Mouse (Mus musculus): Measurements from ENCODE around the gene Dlst. TPM values are rescaled to one million over a fixed set of nuclear protein-coding genes. Genes with fewer than 3 reads are reported as not detected.

The Dlst gene
- polyA plus RNA-seq, 1 experiment, result 151 TPM

DNA sequence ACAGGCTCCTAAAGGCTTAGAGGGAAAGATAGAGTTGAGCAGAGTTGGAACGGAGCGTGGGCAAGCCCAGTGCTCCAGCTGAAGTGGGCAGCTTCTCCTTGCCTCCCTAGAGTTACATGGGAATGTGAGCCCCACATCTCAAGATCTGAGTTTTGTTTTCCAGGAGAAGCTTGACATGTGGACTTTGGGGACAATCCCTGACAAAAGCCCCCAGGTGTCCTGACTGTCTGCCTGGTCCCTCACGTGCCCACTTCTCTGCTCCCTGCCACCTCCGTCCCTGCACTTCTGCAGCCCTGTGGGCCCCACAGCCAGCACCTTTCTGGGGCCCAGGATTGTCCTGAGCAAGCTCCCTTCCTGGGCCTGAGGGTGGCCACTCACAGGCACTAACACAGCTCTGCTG, 34.2 kb downstream of the Dlst start:
- H3K27ac ChIP-seq (ENCODE audit: insufficient read depth, low read length), result no peak overlapping the region
- no peak overlapping the region for H3K4me3 ChIP-seq (ENCODE audit: insufficient read depth, low read length)
- no peaks in the 10 kb centered on the region for H3K4me1 ChIP-seq (ENCODE audit: control insufficient read depth, insufficient read depth, low read length)
- TF ChIP-seq CTCF (IDR thresholded peaks at IDR 0.05; ENCODE audit: borderline replicate concordance, insufficient read depth, low read length) (no peak), POLR2A (IDR thresholded peaks at IDR 0.05; ENCODE audit: low read depth, low read length) (no peak)

- Histone ChIP-seq H3K4me3 (ENCODE audit: insufficient read depth, low read length) (no peak overlapping the region), H3K4me1 (ENCODE audit: control insufficient read depth, insufficient read depth, low read length) (no peaks in the 10 kb centered on the region), H3K27ac (ENCODE audit: insufficient read depth, low read length) (no peak overlapping the region)
- TF ChIP-seq CTCF (IDR thresholded peaks at IDR 0.05; ENCODE audit: borderline replicate concordance, insufficient read depth, low read length) (no peak), POLR2A (IDR thresholded peaks at IDR 0.05; ENCODE audit: low read depth, low read length) (no peak)
Observed at GRCm38 (mm10) chr12:85145630-85146029, 35.0 kb downstream of the Dlst start.

DNA sequence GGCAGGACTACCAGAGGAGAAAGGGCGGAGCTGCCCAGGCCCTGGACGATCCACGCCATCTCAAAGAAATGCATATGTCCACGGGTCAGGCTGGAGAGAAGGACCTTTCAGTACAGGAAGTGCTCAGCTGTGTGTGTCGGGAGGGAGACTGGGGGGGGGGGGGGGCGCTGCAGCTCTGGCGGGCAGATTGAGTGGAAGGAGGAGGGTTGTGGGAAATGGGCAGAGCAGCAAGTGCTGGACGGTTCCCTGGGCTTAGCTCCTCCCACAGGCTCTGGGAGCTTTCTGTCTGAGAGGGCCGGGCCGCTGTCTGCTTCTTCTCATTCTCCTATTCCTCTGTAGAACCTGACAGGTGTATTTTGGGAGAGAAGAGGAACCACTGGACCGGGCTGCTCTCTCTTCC, 35.7 kb downstream of the Dlst start:
- H3K27ac ChIP-seq (ENCODE audit: insufficient read depth, low read length), result no peak overlapping the region
- H3K4me1 ChIP-seq (ENCODE audit: control insufficient read depth, insufficient read depth, low read length), result no peaks in the 10 kb centered on the region
- no peak for TF ChIP-seq POLR2A (IDR thresholded peaks at IDR 0.05; ENCODE audit: low read depth, low read length)
- TF ChIP-seq CTCF (IDR thresholded peaks at IDR 0.05; ENCODE audit: borderline replicate concordance, insufficient read depth, low read length), result no peak
- H3K4me3 ChIP-seq (ENCODE audit: insufficient read depth, low read length), result no peak overlapping the region

- Histone ChIP-seq H3K27ac (ENCODE audit: insufficient read depth, low read length) (no peak overlapping the region), H3K4me1 (ENCODE audit: control insufficient read depth, insufficient read depth, low read length) (no peaks in the 10 kb centered on the region), H3K4me3 (ENCODE audit: insufficient read depth, low read length) (no peak overlapping the region)
- no peak for TF ChIP-seq POLR2A (IDR thresholded peaks at IDR 0.05; ENCODE audit: low read depth, low read length)
- no peak for TF ChIP-seq CTCF (IDR thresholded peaks at IDR 0.05; ENCODE audit: borderline replicate concordance, insufficient read depth, low read length)
Observed at GRCm38 (mm10) chr12:85146881-85147280, 36.2 kb downstream of the Dlst start.

- Histone ChIP-seq H3K4me1 (ENCODE audit: control insufficient read depth, insufficient read depth, low read length) (no peaks in the 10 kb centered on the region), H3K4me3 (ENCODE audit: insufficient read depth, low read length) (no peak overlapping the region), H3K27ac (ENCODE audit: insufficient read depth, low read length) (no peak overlapping the region)
- TF ChIP-seq CTCF (IDR thresholded peaks at IDR 0.05; ENCODE audit: borderline replicate concordance, insufficient read depth, low read length) (no peak), POLR2A (IDR thresholded peaks at IDR 0.05; ENCODE audit: low read depth, low read length) (no peak)
Observed at GRCm38 (mm10) chr12:85150321-85151001, 39.8 kb downstream of the Dlst start.

GRCm38 (mm10) chr12:85151002-85151774, 40.6 kb downstream of the Dlst start, which contains the start of gene Rps6kl1:
TSS of gene Rps6kl1 (minus strand) at chr12:85151264.
- Histone ChIP-seq H3K4me3 (ENCODE audit: insufficient read depth, low read length) (no peak within 1 kb of the TSS), H3K4me1 (ENCODE audit: control insufficient read depth, insufficient read depth, low read length) (peaks cover 3% of the 10 kb centered on the region; the same call in 1 of the 2 replicates), H3K27ac (ENCODE audit: insufficient read depth, low read length) (no peak within 1 kb of the TSS)
- TF ChIP-seq POLR2A (IDR thresholded peaks at IDR 0.05; ENCODE audit: low read depth, low read length), result no peak
- TF ChIP-seq CTCF (IDR thresholded peaks at IDR 0.05; ENCODE audit: borderline replicate concordance, insufficient read depth, low read length), result no peak

DNA sequence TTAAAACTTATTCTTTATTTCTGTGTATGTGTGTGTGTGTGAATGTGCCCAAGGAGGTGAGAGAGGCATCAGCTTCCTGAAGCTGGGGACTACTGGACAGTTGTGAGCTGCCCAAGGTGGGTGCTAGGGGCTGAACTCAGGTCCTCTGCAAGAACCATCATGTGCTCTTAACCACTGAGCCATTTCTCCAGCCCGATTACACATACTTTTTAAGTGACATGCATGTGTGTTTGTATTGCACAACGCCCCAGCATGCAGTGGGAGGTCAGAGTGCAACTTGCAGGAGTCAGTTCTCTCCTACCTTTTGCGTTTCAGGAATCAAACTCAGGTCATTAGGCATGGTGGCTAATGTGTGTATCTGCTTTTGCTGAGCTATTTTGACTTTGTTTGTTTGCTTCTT, 42.4 kb downstream of the Dlst start:
- no peak overlapping the region for H3K4me3 ChIP-seq (ENCODE audit: insufficient read depth, low read length)
- peaks cover 8% of the 10 kb centered on the region; the same call in 1 of the 2 replicates for H3K4me1 ChIP-seq (ENCODE audit: control insufficient read depth, insufficient read depth, low read length)
- H3K27ac ChIP-seq (ENCODE audit: insufficient read depth, low read length), result no peak overlapping the region
- TF ChIP-seq CTCF (IDR thresholded peaks at IDR 0.05; ENCODE audit: borderline replicate concordance, insufficient read depth, low read length), result no peak
- no peak for TF ChIP-seq POLR2A (IDR thresholded peaks at IDR 0.05; ENCODE audit: low read depth, low read length)

DNA sequence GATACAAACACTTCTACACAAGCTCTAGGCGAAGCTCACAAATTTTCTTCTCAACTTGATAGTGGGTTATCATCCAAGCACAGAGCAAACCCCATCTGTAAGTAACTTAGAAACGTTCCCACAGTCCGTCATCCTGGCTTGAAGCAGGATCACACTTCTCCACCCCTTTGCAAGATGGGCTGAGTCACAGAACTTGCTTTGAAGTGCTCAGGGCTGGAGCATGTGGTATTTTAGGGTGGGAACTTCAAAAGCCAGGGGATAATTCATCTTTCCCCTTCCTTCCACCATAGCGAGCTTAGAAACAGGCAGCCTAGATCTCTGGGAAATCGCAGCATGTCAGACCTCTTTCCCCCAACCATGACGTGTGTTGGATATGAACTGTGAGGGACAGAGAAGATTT, 45.7 kb downstream of the Dlst start:
- Histone ChIP-seq H3K4me1 (ENCODE audit: control insufficient read depth, insufficient read depth, low read length) (peaks cover 8% of the 10 kb centered on the region; the same call in 1 of the 2 replicates), H3K27ac (ENCODE audit: insufficient read depth, low read length) (no peak overlapping the region), H3K4me3 (ENCODE audit: insufficient read depth, low read length) (no peak overlapping the region)
- TF ChIP-seq POLR2A (IDR thresholded peaks at IDR 0.05; ENCODE audit: low read depth, low read length) (no peak), CTCF (IDR thresholded peaks at IDR 0.05; ENCODE audit: borderline replicate concordance, insufficient read depth, low read length) (no peak)

- H3K4me3 ChIP-seq (ENCODE audit: insufficient read depth, low read length), result no peak overlapping the region
- H3K4me1 ChIP-seq (ENCODE audit: control insufficient read depth, insufficient read depth, low read length), result peaks cover 8% of the 10 kb centered on the region; the same call in 1 of the 2 replicates
- TF ChIP-seq CTCF (IDR thresholded peaks at IDR 0.05; ENCODE audit: borderline replicate concordance, insufficient read depth, low read length) (no peak), POLR2A (IDR thresholded peaks at IDR 0.05; ENCODE audit: low read depth, low read length) (no peak)
- H3K27ac ChIP-seq (ENCODE audit: insufficient read depth, low read length), result no peak overlapping the region
Observed at GRCm38 (mm10) chr12:85157797-85158460, 47.3 kb downstream of the Dlst start.
